Mouse (Mus musculus) hindbrain, embryonic 13.5 days (tissue): ENCODE measurements around the gene Olfr503. TPM values are rescaled to one million over a fixed set of nuclear protein-coding genes. Genes with fewer than 3 reads are reported as not detected.
"Not testable (repeated sequence)": the region's sequence is repeated elsewhere in the genome, so short reads cannot be mapped to it uniquely, and the experiment has no call there.

Experiments used
- ATAC-seq: fragments of 200-750 bp; cut with Nextera tagmentation; 2 replicates; pipeline ENCODE4 v1.8.0; 2017; ENCODE audit warnings: moderate TSS enrichment; ENCODE audit not compliant: low FRiP score
- H3K27ac ChIP-seq: fragments of 300-500 bp; sonication (generic); 2 replicates; pipeline ENCODE4 v1.5.1; 2015; ENCODE audit warnings: inconsistent platforms, mild to moderate bottlenecking, moderate library complexity
- H3K27me3 ChIP-seq: fragments of 300-500 bp; sonication (generic); 2 replicates; pipeline ENCODE4 v1.6.1; 2015; ENCODE audit warnings: mild to moderate bottlenecking, inconsistent platforms
- H3K36me3 ChIP-seq: fragments of 300-500 bp; sonication (generic); 2 replicates; pipeline ENCODE4 v1.6.1; 2015; ENCODE audit warnings: mild to moderate bottlenecking, inconsistent platforms
- H3K4me1 ChIP-seq: fragments of 300-500 bp; sonication (generic); replicated peaks from 2 replicates; pipeline ENCODE4 v1.6.1; 2015; ENCODE audit warnings: inconsistent platforms
- H3K4me2 ChIP-seq: fragments of 300-500 bp; sonication (generic); 2 replicates; pipeline ENCODE4 v1.6.1; 2015; ENCODE audit warnings: inconsistent platforms, mild to moderate bottlenecking, moderate library complexity
- H3K4me3 ChIP-seq: fragments of 300-500 bp; sonication (generic); 2 replicates; pipeline ENCODE4 v1.5.1; 2015; ENCODE audit warnings: mild to moderate bottlenecking, inconsistent platforms
- H3K9ac ChIP-seq: fragments of 300-500 bp; sonication (generic); 2 replicates; pipeline ENCODE4 v1.6.1; 2015; ENCODE audit warnings: mild to moderate bottlenecking, inconsistent platforms
- H3K9me3 ChIP-seq: fragments of 300-500 bp; sonication (generic); 2 replicates; pipeline ENCODE4 v1.6.1; 2016; ENCODE audit warnings: inconsistent platforms
- WGBS: fragments of 180-500 bp; shearing (Covaris S2); methylation state at CpG from one replicate; pipeline ENCODE4 v1.1.7; 2015; 5-methylcytosine and 5-hydroxymethylcytosine counted together
- polyA plus RNA-seq: library from polyadenylated mRNA; unstranded; fragments of >200 nt; fragmentation: Nextera tagmentation; extraction: Ambion mirVana; gene quantifications from 2 replicates; pipeline ENCODE4 v1.2.1, GENCODE M21; 2015

Olfr503 gene
- not detected in 2 replicates for polyA plus RNA-seq

- not testable (repeated sequence) for ATAC-seq, H3K27me3 ChIP-seq, H3K36me3 ChIP-seq, H3K9ac ChIP-seq, H3K9me3 ChIP-seq, H3K4me2 ChIP-seq, H3K4me3 ChIP-seq, H3K4me1 ChIP-seq, H3K27ac ChIP-seq
- 72% methylated on average over 1 of the region's 1 CpGs for WGBS
Observed at GRCm38 (mm10) chr7:108544227-108544626, at the start of gene Olfr503. Gene Olfr503, plus strand, starts transcription at chr7:108544527.

GRCm38 (mm10) chr7:108524965-108525364 lies 19.4 kb upstream of the Olfr503 start, which contains the start of gene Olfr502:
Gene Olfr502, minus strand, starts transcription at chr7:108525065.
- Histone ChIP-seq H3K4me1 (no peaks in the 10 kb centered on the region), H3K36me3 (no peaks in the 10 kb centered on the region), H3K27ac (no peak within 1 kb of the TSS), H3K4me3 (no peak within 1 kb of the TSS), H3K9ac (no peak within 1 kb of the TSS), H3K4me2 (no peak within 1 kb of the TSS), H3K9me3 (peaks cover 5% of the 10 kb centered on the region; the same call in 1 of the 2 replicates), H3K27me3 (no peaks in the 10 kb centered on the region)
- ATAC-seq = no peak
- WGBS = 81% methylated on average over 1 of the region's 1 CpGs

GRCm38 (mm10) chr7:108542416-108542815 lies 1.9 kb upstream of the Olfr503 start:
- H3K4me1 ChIP-seq = no peaks in the 10 kb centered on the region
- WGBS = 90% methylated on average over 13 of the region's 13 CpGs
- 0 out of 2 replicates have a peak, but pooled peaks cover 3% of the 10 kb centered on the region for H3K9me3 ChIP-seq
- no peak overlapping the region for H3K4me3 ChIP-seq
- H3K4me2 ChIP-seq = no peak overlapping the region
- no peak overlapping the region for H3K27ac ChIP-seq
- H3K9ac ChIP-seq = no peak overlapping the region
- no peaks in the 10 kb centered on the region for H3K36me3 ChIP-seq
- no peaks in the 10 kb centered on the region for H3K27me3 ChIP-seq
- no peak for ATAC-seq

- no peak within 1 kb of the TSS for H3K4me2 ChIP-seq
- H3K36me3 ChIP-seq = no peaks in the 10 kb centered on the region
- no peaks in the 10 kb centered on the region for H3K4me1 ChIP-seq
- H3K9me3 ChIP-seq = 0 out of 2 replicates have a peak, but pooled peaks cover 8% of the 10 kb centered on the region
- WGBS = 81% methylated on average over 1 of the region's 1 CpGs
- H3K27ac ChIP-seq = no peak within 1 kb of the TSS
- H3K4me3 ChIP-seq = no peak within 1 kb of the TSS
- no peaks in the 10 kb centered on the region for H3K27me3 ChIP-seq
- no peak for ATAC-seq
- no peak within 1 kb of the TSS for H3K9ac ChIP-seq
Observed at GRCm38 (mm10) chr7:108565693-108566092, 21.4 kb downstream of the Olfr503 start, which contains the start of gene Olfr504. Gene Olfr504, minus strand, starts transcription at chr7:108565793.

GRCm38 (mm10) chr7:108589797-108590196 lies 45.5 kb downstream of the Olfr503 start:
- no peak overlapping the region for H3K9ac ChIP-seq
- no peak; the same call in 1 of the 2 replicates for ATAC-seq
- H3K4me3 ChIP-seq = no peak overlapping the region
- H3K27me3 ChIP-seq = no peaks in the 10 kb centered on the region
- H3K4me1 ChIP-seq = no peaks in the 10 kb centered on the region
- no peak overlapping the region for H3K27ac ChIP-seq
- no peaks in the 10 kb centered on the region for H3K9me3 ChIP-seq
- 100% methylated on average over 1 of the region's 1 CpGs for WGBS
- H3K4me2 ChIP-seq = no peak overlapping the region
- no peaks in the 10 kb centered on the region for H3K36me3 ChIP-seq

Other genes with a start within 250 kb of the Olfr503 start
- not detected in 2 replicates for gene Olfr491, start 231.1 kb upstream of the Olfr503 start, polyA plus RNA-seq
- not detected in 2 replicates for gene Olfr492, start 220.9 kb upstream of the Olfr503 start, polyA plus RNA-seq
- gene Olfr493, start 197.5 kb upstream of the Olfr503 start, polyA plus RNA-seq = not detected in 2 replicates
- not detected in 2 replicates for gene Olfr494, start 179.2 kb upstream of the Olfr503 start, polyA plus RNA-seq
- not detected in 2 replicates for gene Olfr495, start 151.4 kb upstream of the Olfr503 start, polyA plus RNA-seq
- not detected in 2 replicates for gene Olfr497, start 124.1 kb upstream of the Olfr503 start, polyA plus RNA-seq
- gene Olfr498, start 79.2 kb upstream of the Olfr503 start, polyA plus RNA-seq = not detected in 2 replicates
- gene Olfr502, start 19.5 kb upstream of the Olfr503 start, polyA plus RNA-seq = not detected in 2 replicates
- gene Olfr504, start 21.3 kb downstream of the Olfr503 start, polyA plus RNA-seq = not detected in 2 replicates
- gene Olfr506, start 66.3 kb downstream of the Olfr503 start, polyA plus RNA-seq = not detected in 2 replicates
- gene Olfr507, start 77.3 kb downstream of the Olfr503 start, polyA plus RNA-seq = not detected in 2 replicates
- gene Olfr508, start 85.5 kb downstream of the Olfr503 start, polyA plus RNA-seq = not detected in 2 replicates
- gene Olfr509, start 107.4 kb downstream of the Olfr503 start, polyA plus RNA-seq = 0.05 and 0.06 TPM in 2 replicates
- gene Olfr510, start 121.9 kb downstream of the Olfr503 start, polyA plus RNA-seq = not detected in 2 replicates
- not detected in 2 replicates for gene Olfr512, start 168.8 kb downstream of the Olfr503 start, polyA plus RNA-seq
- not detected in 2 replicates for gene Olfr513, start 206.4 kb downstream of the Olfr503 start, polyA plus RNA-seq